Mouse (Mus musculus) olfactory bulb, adult 2 months (tissue): ENCODE data around the gene Poldip3. TPM values are rescaled to one million over a fixed set of nuclear protein-coding genes. Genes with fewer than 3 reads are reported as not detected.

Source experiments
- H3K27ac ChIP-seq: fragments of 200-500 bp; 2 replicates; pipeline ENCODE4 v1.5.1; 2012; ENCODE audit warnings: low read depth, low read length; ENCODE audit not compliant: insufficient read depth
- H3K4me1 ChIP-seq: fragments of 200-500 bp; 2 replicates; pipeline ENCODE4 v1.6.1; 2012; ENCODE audit warnings: low read length; ENCODE audit not compliant: control insufficient read depth, insufficient read depth
- H3K4me3 ChIP-seq: fragments of 200-500 bp; 2 replicates; pipeline ENCODE4 v1.5.1; 2012; ENCODE audit warnings: mild to moderate bottlenecking, low read depth, low read length, moderate library complexity; ENCODE audit not compliant: insufficient read depth
- CTCF ChIP-seq: fragments of 200-500 bp; IDR thresholded peaks from 2 replicates; pipeline ENCODE4 v1.5.1; 2012; ENCODE audit warnings: low read depth, mild to moderate bottlenecking, low read length, moderate library complexity; ENCODE audit not compliant: insufficient read depth
- POLR2A ChIP-seq: fragments of 200-500 bp; IDR thresholded peaks from 2 replicates; pipeline ENCODE4 v1.6.1; 2012; ENCODE audit warnings: mild to moderate bottlenecking, low read depth, low read length, moderate library complexity; ENCODE audit not compliant: insufficient read depth
- WGBS: fragments of 180-500 bp; shearing (Covaris S2); methylation state at CpG from one replicate; pipeline ENCODE4 v1.1.7; 2018; 5-methylcytosine and 5-hydroxymethylcytosine counted together
- polyA plus RNA-seq: library from polyadenylated mRNA; stranded (reverse); fragments of >200 nt; gene quantifications from 2 replicates; pipeline ENCODE4 v1.2.4, GENCODE M21; 2012; ENCODE audit warnings: low replicate concordance; ENCODE audit not compliant: missing spikeins, insufficient read depth, insufficient read length

The Poldip3 gene
- not detected in 2 replicates for polyA plus RNA-seq

DNA sequence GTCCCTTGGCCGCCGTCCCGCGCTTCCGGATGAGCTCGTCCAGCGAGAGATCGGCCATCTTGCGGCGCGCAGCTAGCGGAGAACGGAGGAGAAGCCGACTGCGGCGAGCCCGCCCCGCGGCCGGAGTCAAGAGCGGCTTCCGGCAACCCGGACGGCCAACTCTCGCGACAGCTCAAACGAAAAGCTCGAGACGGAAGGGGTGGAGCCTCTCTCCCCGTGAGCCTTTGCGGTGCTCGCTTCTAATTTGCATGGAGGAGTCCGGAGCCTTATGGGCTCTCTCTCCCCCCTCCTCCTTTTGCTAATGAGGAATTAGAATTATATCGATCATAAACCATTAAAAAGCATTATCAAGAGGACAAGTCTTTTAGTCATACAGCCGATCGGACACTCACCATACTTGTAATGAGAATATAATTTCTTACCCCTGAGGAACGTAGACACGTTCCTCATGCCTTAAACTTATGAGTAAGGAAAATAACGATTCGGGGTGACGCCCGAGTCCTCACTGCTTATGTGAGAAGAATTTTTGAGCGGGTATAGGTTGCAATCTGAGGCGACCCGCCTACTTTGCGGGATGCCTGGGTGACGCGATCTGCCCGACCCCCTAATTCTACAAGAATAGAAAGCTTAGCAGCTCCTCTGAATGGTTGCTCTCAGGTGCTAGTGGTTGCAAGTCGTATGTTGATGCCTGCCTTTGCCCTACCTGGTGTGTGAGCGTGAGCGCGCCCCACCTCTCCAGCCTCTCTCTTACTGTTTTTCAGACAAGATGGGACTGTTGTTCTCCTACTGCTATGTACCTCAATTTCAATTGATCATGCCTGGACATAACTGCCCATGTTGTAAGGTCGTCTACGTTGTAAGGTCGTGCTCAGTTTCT is at the start of gene Poldip3:
TSS of gene Poldip3 (minus strand) at position 189 of the 877 bp plus-strand sequence.
- WGBS: under 1% methylated on average over 56 of the region's 56 CpGs
- Histone ChIP-seq H3K4me3 (peak within 1 kb of the TSS; percentile 98), H3K27ac (peak within 1 kb of the TSS; percentile 96), H3K4me1 (peaks cover 8% of the 10 kb centered on the region)
- TF ChIP-seq CTCF: no peak
- peak; percentile 89; the same call in 1 of the 2 replicates for TF ChIP-seq POLR2A

DNA sequence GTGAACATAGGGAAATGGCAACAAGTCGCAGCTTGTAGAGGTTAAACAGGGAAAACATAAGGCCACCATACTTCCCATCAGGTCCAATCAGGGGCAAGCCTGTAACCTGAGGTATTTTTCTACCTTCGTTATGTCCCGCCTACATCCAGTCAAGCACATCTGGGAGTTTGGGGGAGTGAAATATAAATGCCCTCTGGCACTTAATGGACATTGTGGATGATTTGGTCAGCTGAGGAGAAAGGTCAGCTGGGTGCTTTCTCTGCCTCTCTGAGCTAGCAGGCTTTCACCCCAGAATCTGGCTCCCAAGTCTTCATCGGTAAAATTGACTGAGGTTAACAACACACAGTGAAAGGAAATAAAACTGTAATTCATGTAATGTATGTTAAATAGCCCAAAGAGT is 44.2 kb upstream of the Poldip3 start:
- WGBS: 95% methylated on average over 4 of the region's 4 CpGs
- no peak for TF ChIP-seq POLR2A
- TF ChIP-seq CTCF: no peak
- Histone ChIP-seq H3K4me3 (no peak overlapping the region), H3K27ac (no peak overlapping the region), H3K4me1 (no peaks in the 10 kb centered on the region)

DNA sequence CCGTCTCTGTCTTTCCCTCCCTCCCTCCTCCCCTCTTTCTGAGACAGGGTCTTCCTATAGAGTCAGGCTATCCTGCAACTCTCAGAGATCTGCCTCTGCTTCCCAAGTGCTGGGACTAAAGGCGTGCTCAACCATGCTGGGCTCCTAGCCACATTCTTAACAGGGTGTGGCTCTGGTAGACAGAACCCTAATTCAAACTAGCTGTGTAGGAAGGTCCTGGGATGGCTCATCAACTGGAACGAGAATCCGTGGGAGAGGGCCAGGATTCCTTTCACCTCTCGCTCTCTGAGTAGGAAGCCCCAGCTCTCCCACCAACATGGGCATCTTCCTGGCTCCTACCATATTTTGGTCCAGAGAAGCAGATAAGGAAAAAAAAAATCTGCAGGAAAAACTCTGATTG is 33.2 kb upstream of the Poldip3 start:
- Histone ChIP-seq H3K4me3 (no peak overlapping the region), H3K27ac (no peak overlapping the region), H3K4me1 (no peaks in the 10 kb centered on the region)
- TF ChIP-seq POLR2A (no peak), CTCF (no peak)
- 72% methylated on average over 5 of the region's 5 CpGs for WGBS

DNA sequence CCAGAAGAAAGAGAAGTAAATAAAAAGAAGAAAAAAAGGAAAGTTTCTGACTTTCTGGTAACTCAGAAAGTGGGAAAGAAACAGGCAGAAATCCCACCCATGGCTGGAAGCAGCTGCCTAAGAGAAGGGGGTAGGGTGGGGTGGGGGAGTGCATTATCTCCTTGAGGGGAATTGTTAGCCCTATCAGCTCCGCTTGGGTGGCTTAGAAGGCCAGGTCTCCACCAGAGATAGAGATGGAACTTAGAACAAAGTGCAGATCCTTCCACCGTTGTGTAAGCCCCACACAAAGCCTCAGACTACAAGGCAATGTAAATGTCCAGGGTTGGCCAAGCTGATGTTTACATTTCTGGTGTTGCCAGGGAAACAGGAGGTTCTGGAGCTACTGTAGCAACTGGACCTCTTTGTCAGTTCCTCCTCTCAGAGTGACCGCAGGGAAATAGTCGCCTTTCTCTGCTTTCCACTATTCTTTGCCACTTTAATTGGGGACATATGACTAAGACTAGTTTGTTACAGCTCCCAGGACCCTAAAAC is 32.7 kb upstream of the Poldip3 start:
- H3K4me3 ChIP-seq: no peak overlapping the region
- no peaks in the 10 kb centered on the region for H3K4me1 ChIP-seq
- WGBS: 57% methylated on average over 4 of the region's 4 CpGs
- no peak overlapping the region for H3K27ac ChIP-seq
- TF ChIP-seq CTCF (no peak), POLR2A (no peak)

DNA sequence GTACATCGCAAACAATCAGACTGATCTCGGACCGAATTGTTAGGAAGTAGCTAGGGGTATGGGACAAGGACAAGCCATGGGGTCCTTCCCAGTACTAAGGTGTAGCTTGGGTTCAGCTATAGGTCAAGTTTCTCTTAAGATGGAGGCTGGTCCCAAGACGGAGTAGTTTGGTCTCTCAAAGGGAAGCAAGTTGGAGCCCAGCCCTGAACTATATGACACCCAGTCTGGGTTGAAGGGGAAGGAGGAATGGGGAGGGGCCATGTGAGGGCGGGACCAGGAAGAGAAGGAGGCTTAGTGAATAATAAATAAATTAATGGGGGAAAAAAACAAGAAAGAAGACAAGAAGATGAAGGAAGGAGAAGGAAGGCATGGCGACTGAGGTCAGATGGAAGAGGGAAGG is 30.8 kb upstream of the Poldip3 start:
- 85% methylated on average over 6 of the region's 6 CpGs for WGBS

DNA sequence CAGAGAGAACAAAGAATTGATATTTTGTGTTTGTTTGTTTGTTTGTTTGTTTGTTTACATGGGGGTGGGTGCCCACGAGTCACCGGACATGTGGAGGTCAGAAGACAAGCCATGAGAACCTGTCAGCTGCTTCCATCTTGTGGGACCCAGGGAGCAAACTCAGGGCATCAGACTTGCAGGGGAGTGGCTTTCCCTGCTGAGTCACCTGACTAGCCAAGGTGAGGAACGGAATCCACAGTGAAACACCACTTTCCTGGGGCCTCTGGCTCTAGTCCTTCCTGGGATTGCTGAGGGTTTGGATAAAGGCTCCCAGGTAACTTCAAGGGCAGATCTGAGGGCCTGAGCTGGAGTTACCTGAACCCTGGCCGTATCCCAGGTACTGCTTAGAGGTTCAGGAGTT is 27.5 kb upstream of the Poldip3 start:
- peaks cover 3% of the 10 kb centered on the region; the same call in 1 of the 2 replicates for H3K4me1 ChIP-seq
- H3K4me3 ChIP-seq: no peak overlapping the region
- no peak overlapping the region for H3K27ac ChIP-seq
- TF ChIP-seq POLR2A: no peak
- TF ChIP-seq CTCF: no peak
- 86% methylated on average over 4 of the region's 4 CpGs for WGBS

More for the DNA sequence above, 30.8 kb upstream of the Poldip3 start:
- H3K4me3 ChIP-seq: no peak overlapping the region
- no peaks in the 10 kb centered on the region for H3K4me1 ChIP-seq
- TF ChIP-seq CTCF: no peak
- no peak for TF ChIP-seq POLR2A
- H3K27ac ChIP-seq: no peak overlapping the region

DNA sequence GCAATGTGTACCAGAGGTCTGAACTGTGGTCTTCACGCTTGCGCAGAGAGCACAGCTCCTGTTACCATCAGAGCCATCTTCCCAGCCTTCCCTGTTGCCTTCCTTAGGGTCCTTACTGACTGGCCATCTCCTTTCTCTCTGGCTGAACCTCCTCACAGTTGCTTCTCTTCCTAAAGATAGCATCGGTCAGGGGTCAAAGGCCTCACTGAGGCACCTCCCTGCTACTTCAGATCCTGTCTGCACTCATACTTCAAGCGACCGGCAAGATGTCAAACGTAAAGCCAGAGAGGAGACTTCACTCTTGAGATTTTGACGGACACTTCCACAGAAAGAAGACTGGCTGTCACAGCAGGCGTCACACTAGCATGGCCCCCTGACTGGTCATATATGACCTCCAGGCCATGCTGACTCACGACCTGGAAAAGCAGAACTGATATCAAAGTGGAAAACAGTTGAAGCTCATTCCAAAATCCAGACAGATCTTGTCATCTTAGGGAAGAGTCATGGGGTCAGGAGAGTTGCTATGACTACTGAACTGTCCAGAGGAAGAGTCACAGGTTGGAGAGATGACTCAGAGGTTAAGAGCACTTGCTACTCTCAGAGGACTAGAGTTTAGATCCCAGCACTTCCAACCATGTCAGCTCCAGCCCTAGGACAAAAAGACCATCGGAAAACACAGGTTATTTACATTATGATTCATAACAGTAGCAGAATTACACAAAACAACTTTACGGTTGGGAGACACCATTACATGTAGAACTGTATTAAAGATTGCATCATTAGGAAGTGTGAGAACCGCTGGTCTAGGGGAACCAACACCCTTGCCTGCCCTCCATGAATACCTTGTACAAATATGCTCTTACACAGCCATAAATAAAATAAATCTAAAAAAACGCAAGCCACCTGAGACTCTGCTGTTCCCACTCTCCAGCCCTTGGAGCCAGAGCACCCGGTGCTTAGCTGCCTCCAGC is 25.0 kb upstream of the Poldip3 start:
- H3K4me3 ChIP-seq: no peak overlapping the region
- H3K4me1 ChIP-seq: peaks cover 16% of the 10 kb centered on the region
- H3K27ac ChIP-seq: no peak overlapping the region
- 93% methylated on average over 14 of the region's 14 CpGs for WGBS
- TF ChIP-seq CTCF (no peak), POLR2A (no peak)
